Mouse (Mus musculus) G1E (cell line): ENCODE results near the gene Klhl6.

Experiments used
- CTCF ChIP-seq: IDR thresholded peaks from 2 replicates; pipeline ENCODE4 v1.5.1; 2012; ENCODE audit warnings: low read depth, low read length, inconsistent platforms, mixed read lengths
- GATA1 ChIP-seq: IDR thresholded peaks from 2 replicates; pipeline ENCODE4 v1.6.1; 2012; ENCODE audit warnings: borderline replicate concordance, low read length, inconsistent platforms, mixed read lengths

GRCm38 (mm10) chr16:19987589-19987988 is 4.8 kb upstream of the Klhl6 start:
- TF ChIP-seq CTCF (no peak), GATA1 (no peak)
